27 mouse cellular contexts compared by ENCODE assay signal in genomic region chr9:56263055-56263454, GRCm38 (mm10).
DNase-seq lines count a peak whose midpoint lies in the region; ATAC-seq and TF ChIP-seq lines count a peak whose summit lies in the region.
"Had no signal": no experiment of that assay in that cellular context is flagged by ENCODE, and none has a peak within 500 bp of the region (broad histone marks: within the 10 kb centered on the region; RNA-seq: fewer than 3 reads in every experiment).

No protein-coding gene starts in this region.

- H3K4me2 ChIP-seq in heart, embryonic 15.5 days = no peak overlapping the region
- H3K4me2 ChIP-seq in liver, embryonic 14.5 days (ENCODE audit: low read depth) = no peak overlapping the region; the same call in 1 of the 2 replicates
- H3K4me2 ChIP-seq in hindbrain, embryonic 13.5 days = no peak overlapping the region
- H3K4me2 ChIP-seq: embryonic facial prominence, embryonic 12.5 days; forebrain, embryonic 15.5 days; heart, embryonic 13.5 days; kidney, embryonic 15.5 days; limb, embryonic 13.5 days; midbrain, embryonic 13.5 days had no signal

- WGBS in heart, embryonic 15.5 days = 33% methylated on average over 1 of the region's 1 CpGs
- WGBS in heart, embryonic 10.5 days = 34% methylated on average over 1 of the region's 1 CpGs
- 19% methylated on average over 1 of the region's 1 CpGs for WGBS in liver, embryonic 14.5 days (ENCODE audit: insufficient replicate concordance)
- 100% methylated on average over 1 of the region's 1 CpGs for WGBS in macrophage (ENCODE audit: missing documents)
- WGBS in hindbrain, embryonic 13.5 days = 95% methylated on average over 1 of the region's 1 CpGs

- no peak for DNase-seq in heart, embryonic 10.5 days (ENCODE audit: low spot score)
- peak in 1 of 3 experiments; percentile 14 for DNase-seq in liver, embryonic 14.5 days (ENCODE audit: low read depth in 3 of 3, low spot score in 3 of 3)
- no peak for DNase-seq in liver
- no peak for DNase-seq in thymus, postnatal 36 days
- DNase-seq: adrenal gland, postnatal 10 days; cerebellum, postnatal 25 days; embryo, embryonic 11 days; gastrocnemius, postnatal 25 days; heart, adult 11 months; heart, postnatal 14 days; kidney, adult 18-20 months; kidney, postnatal 25 days; lung, postnatal 36 days had no signal

- H3K9ac ChIP-seq in heart, embryonic 15.5 days = no peak overlapping the region
- no peak overlapping the region for H3K9ac ChIP-seq in liver, embryonic 14.5 days (replicated peaks)
- H3K9ac ChIP-seq in hindbrain, embryonic 13.5 days = no peak overlapping the region
- H3K9ac ChIP-seq: embryonic facial prominence, embryonic 12.5 days; forebrain, embryonic 15.5 days; heart, embryonic 13.5 days; kidney, embryonic 15.5 days; limb, embryonic 13.5 days; midbrain, embryonic 13.5 days had no signal

- no peaks in the 10 kb centered on the region for H3K27me3 ChIP-seq in heart, embryonic 15.5 days
- no peaks in the 10 kb centered on the region for H3K27me3 ChIP-seq in heart, embryonic 10.5 days (ENCODE audit: insufficient read depth, poor library complexity, severe bottlenecking)
- H3K27me3 ChIP-seq in liver, embryonic 14.5 days (ENCODE audit: control insufficient read depth, insufficient read depth, low read length) = no peaks in the 10 kb centered on the region
- H3K27me3 ChIP-seq in hindbrain, embryonic 13.5 days = no peaks in the 10 kb centered on the region
- H3K27me3 ChIP-seq: CH12.LX; embryonic facial prominence, embryonic 12.5 days; forebrain, embryonic 15.5 days; heart, embryonic 13.5 days; kidney, embryonic 15.5 days; limb, embryonic 13.5 days; megakaryocyte, embryonic 14.5 days; midbrain, embryonic 13.5 days had no signal

- peaks cover 5% of the 10 kb centered on the region for H3K9me3 ChIP-seq in heart, embryonic 15.5 days (replicated peaks)
- H3K9me3 ChIP-seq in heart, embryonic 10.5 days = peaks cover 5% of the 10 kb centered on the region
- peaks cover 5% of the 10 kb centered on the region for H3K9me3 ChIP-seq in liver, embryonic 14.5 days (ENCODE audit: control insufficient read depth, low read length)
- H3K9me3 ChIP-seq in hindbrain, embryonic 13.5 days = peaks cover 5% of the 10 kb centered on the region

- no peak overlapping the region for H3K4me3 ChIP-seq in heart, embryonic 15.5 days
- H3K4me3 ChIP-seq in heart, embryonic 10.5 days = no peak overlapping the region
- H3K4me3 ChIP-seq in liver, embryonic 14.5 days (ENCODE audit: insufficient read depth in 1 of 2, low read depth in 2 of 2, low read length in 2 of 2) = no peak overlapping the region
- H3K4me3 ChIP-seq in macrophage (ENCODE audit: inconsistent target) = no peak overlapping the region
- no peak overlapping the region for H3K4me3 ChIP-seq in hindbrain, embryonic 13.5 days
- H3K4me3 ChIP-seq: embryonic facial prominence, embryonic 12.5 days; forebrain, embryonic 10.5 days; forebrain, embryonic 15.5 days; heart, embryonic 13.5 days; hindbrain, embryonic 10.5 days; kidney, embryonic 15.5 days; limb, embryonic 13.5 days; megakaryocyte, embryonic 14.5 days; midbrain, embryonic 13.5 days had no signal

- 0 out of 2 replicates have a peak overlapping the region, but pooled peaks have one; percentile 13 for H3K27ac ChIP-seq in heart, embryonic 15.5 days
- H3K27ac ChIP-seq in heart, embryonic 10.5 days = no peak overlapping the region; the same call in 1 of the 2 replicates
- H3K27ac ChIP-seq in liver, embryonic 14.5 days = no peak overlapping the region
- H3K27ac ChIP-seq in macrophage = peak overlapping the region; percentile 99
- no peak overlapping the region for H3K27ac ChIP-seq in hindbrain, embryonic 13.5 days
- H3K27ac ChIP-seq: embryonic facial prominence, embryonic 12.5 days; forebrain, embryonic 10.5 days; forebrain, embryonic 15.5 days; heart, embryonic 13.5 days; hindbrain, embryonic 10.5 days; hindbrain, postnatal 0 days; kidney, embryonic 15.5 days; limb, embryonic 13.5 days; midbrain, embryonic 13.5 days had no signal

- peaks cover 63% of the 10 kb centered on the region for H3K79me2 ChIP-seq in macrophage (ENCODE audit: inconsistent target)

- TF ChIP-seq EP300 in liver, embryonic 14.5 days (IDR thresholded peaks at IDR 0.05; ENCODE audit: low read depth) = no peak

- peaks cover 6% of the 10 kb centered on the region; the same call in 1 of the 2 replicates for H3K36me3 ChIP-seq in heart, embryonic 15.5 days
- H3K36me3 ChIP-seq in heart, embryonic 10.5 days = peaks cover 17% of the 10 kb centered on the region; the same call in 1 of the 2 replicates
- H3K36me3 ChIP-seq in liver, embryonic 14.5 days (replicated peaks; ENCODE audit: control insufficient read depth, insufficient read depth, low read depth) = no peaks in the 10 kb centered on the region
- peaks cover 11% of the 10 kb centered on the region; the same call in 1 of the 2 replicates for H3K36me3 ChIP-seq in macrophage (ENCODE audit: inconsistent target)
- peaks cover 7% of the 10 kb centered on the region; the same call in 1 of the 2 replicates for H3K36me3 ChIP-seq in hindbrain, embryonic 13.5 days
- H3K36me3 ChIP-seq: forebrain, embryonic 15.5 days had no signal

- peaks cover 45% of the 10 kb centered on the region for H3K4me1 ChIP-seq in heart, embryonic 15.5 days (replicated peaks)
- H3K4me1 ChIP-seq in heart, embryonic 10.5 days = peaks cover 46% of the 10 kb centered on the region
- peaks cover 6 to 14% of the 10 kb centered on the region in 2 experiments for H3K4me1 ChIP-seq in liver, embryonic 14.5 days (replicated peaks; ENCODE audit: control insufficient read depth in 2 of 2, insufficient read depth in 2 of 2, low read length in 1 of 2)
- H3K4me1 ChIP-seq in hindbrain, embryonic 13.5 days (replicated peaks) = no peaks in the 10 kb centered on the region
- H3K4me1 ChIP-seq: forebrain, embryonic 10.5 days; hindbrain, embryonic 10.5 days; limb, embryonic 13.5 days had no signal

- no peak for ATAC-seq in heart, embryonic 15.5 days (replicated peaks; ENCODE audit: insufficient number of reproducible peaks, insufficient read depth, low FRiP score, low read depth)
- peak; percentile 45; the same call in 1 of the 2 replicates for ATAC-seq in liver, embryonic 14.5 days (ENCODE audit: insufficient read depth)
- no peak for ATAC-seq in hindbrain, embryonic 13.5 days (ENCODE audit: low FRiP score)
- ATAC-seq: forebrain, embryonic 15.5 days; hindbrain, postnatal 0 days; midbrain, embryonic 13.5 days had no signal

- TF ChIP-seq CTCF in liver, embryonic 14.5 days (IDR thresholded peaks at IDR 0.05; ENCODE audit: low read depth) = no peak

Comparison
In these comparisons a context has a peak if more than half of its experiments do, and no peak if none do; other contexts are left out.
1. H3K27ac ChIP-seq: peak in heart, embryonic 15.5 days (single experiment) and macrophage (single experiment); none in heart, embryonic 10.5 days (single experiment), liver, embryonic 14.5 days (single experiment) and hindbrain, embryonic 13.5 days (single experiment).